In the genomic region with DNA sequence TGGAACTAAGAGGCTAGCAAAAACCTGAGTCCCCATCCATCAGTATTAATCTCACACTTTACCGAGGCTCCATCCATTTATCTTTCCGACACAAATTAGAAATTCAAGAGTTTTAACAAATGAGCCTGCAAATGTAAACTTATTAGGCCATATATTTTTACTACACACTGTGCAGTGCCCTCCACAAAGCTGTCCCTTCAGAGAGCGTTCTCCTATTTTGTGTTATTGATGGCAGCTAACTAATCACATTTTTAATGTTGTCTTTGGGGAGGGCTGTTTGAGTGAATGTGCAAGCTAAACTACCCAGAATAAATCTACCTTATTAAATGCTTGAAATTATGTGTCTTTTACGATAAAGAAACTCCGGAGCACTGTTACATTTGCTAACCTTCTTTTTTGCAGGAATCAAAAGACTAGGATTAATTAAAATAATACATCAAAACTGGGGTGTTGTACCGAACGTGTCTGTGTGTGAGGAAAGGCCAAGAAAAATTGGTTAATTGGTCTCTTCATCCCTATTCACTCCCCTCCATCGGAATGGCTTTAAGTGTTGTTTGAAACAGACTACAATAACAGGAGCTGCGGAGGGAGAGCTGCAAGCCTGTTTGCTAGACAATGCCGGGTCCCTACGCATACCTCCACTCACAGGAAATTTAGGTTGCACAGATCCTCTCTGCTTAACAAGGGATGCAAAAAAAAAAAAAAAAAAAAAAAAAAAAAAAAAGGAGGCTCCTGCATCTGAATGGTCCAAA, we compare ENCODE assay signal across 16 mouse cellular contexts.
"Had no signal": no experiment of that assay in that cellular context is flagged by ENCODE, and none has a peak within 500 bp of the region (broad histone marks: within the 10 kb centered on the region; RNA-seq: fewer than 3 reads in every experiment).

No protein-coding gene starts in this region.

- H3K9me3 ChIP-seq: limb, embryonic 15.5 days; liver, embryonic 12.5 days; lung, embryonic 15.5 days; midbrain, embryonic 12.5 days; stomach, embryonic 15.5 days had no signal

- DNase-seq: kidney, adult 8-10 months; kidney, postnatal 4 days; lung, postnatal 14 days; right cerebral cortex, postnatal 14 days; thymus, adult 2 months; thymus, postnatal 25 days had no signal

- H3K27ac ChIP-seq: kidney, postnatal 0 days; layer of hippocampus, adult 2 months; limb, embryonic 15.5 days; liver, embryonic 12.5 days; lung, embryonic 15.5 days; macrophage; midbrain, embryonic 12.5 days; stomach, embryonic 15.5 days had no signal

- H3K36me3 ChIP-seq: limb, embryonic 15.5 days; liver, embryonic 12.5 days; lung, embryonic 15.5 days; midbrain, embryonic 12.5 days; stomach, embryonic 15.5 days had no signal

- H3K4me1 ChIP-seq: limb, embryonic 15.5 days; liver, embryonic 12.5 days; lung, embryonic 15.5 days; megakaryocyte, embryonic 14.5 days; stomach, embryonic 15.5 days had no signal

- H3K9ac ChIP-seq: limb, embryonic 15.5 days; liver, embryonic 12.5 days; lung, embryonic 15.5 days; midbrain, embryonic 12.5 days; stomach, embryonic 15.5 days had no signal

- H3K4me3 ChIP-seq: layer of hippocampus, adult 2 months; limb, embryonic 15.5 days; liver, embryonic 12.5 days; lung, embryonic 15.5 days; megakaryocyte, embryonic 14.5 days; midbrain, embryonic 12.5 days; stomach, embryonic 15.5 days had no signal

- H3K27me3 ChIP-seq: limb, embryonic 15.5 days; liver, embryonic 12.5 days; lung, embryonic 15.5 days; megakaryocyte, embryonic 14.5 days; midbrain, embryonic 12.5 days; stomach, embryonic 15.5 days had no signal

- ATAC-seq: intestine, postnatal 0 days; liver, embryonic 12.5 days had no signal

- H3K4me2 ChIP-seq: limb, embryonic 15.5 days; liver, embryonic 12.5 days; lung, embryonic 15.5 days; midbrain, embryonic 12.5 days; stomach, embryonic 15.5 days had no signal
